Mouse (Mus musculus) intestine, embryonic 14.5 days (tissue): ENCODE data around the gene Casz1. TPM values are rescaled to one million over a fixed set of nuclear protein-coding genes. Genes with fewer than 3 reads are reported as not detected.

Experiments
- ATAC-seq: fragments of 200-750 bp; cut with Nextera tagmentation; replicated peaks from 2 replicates; pipeline ENCODE4 v1.8.0; 2017; ENCODE audit warnings: low read depth, moderate number of reproducible peaks, moderate TSS enrichment, moderate library complexity; ENCODE audit not compliant: low FRiP score, low TSS enrichment
- DNase-seq: peaks from one replicate; pipeline ENCODE4 v3.0.0-alpha.2; 2018; ENCODE audit warnings: low spot score
- H3K27ac ChIP-seq: fragments of 300-500 bp; sonication (generic); 2 replicates; pipeline ENCODE4 v1.5.1; 2014; ENCODE audit warnings: low read depth, mild to moderate bottlenecking, control low read depth
- H3K27me3 ChIP-seq: fragments of 300-500 bp; sonication (generic); replicated peaks from 2 replicates; pipeline ENCODE4 v1.6.1; 2014; ENCODE audit warnings: low read length, control low read depth; ENCODE audit not compliant: control insufficient read depth, insufficient read depth
- H3K36me3 ChIP-seq: fragments of 300-500 bp; sonication (generic); 2 replicates; pipeline ENCODE4 v1.6.1; 2014; ENCODE audit warnings: low read length, control low read depth; ENCODE audit not compliant: control insufficient read depth, insufficient read depth
- H3K4me1 ChIP-seq: fragments of 300-500 bp; sonication (generic); replicated peaks from 2 replicates; pipeline ENCODE4 v1.6.1; 2014; ENCODE audit warnings: low read length, control low read depth, mixed read lengths; ENCODE audit not compliant: control insufficient read depth, insufficient read depth
- H3K4me2 ChIP-seq: fragments of 300-500 bp; sonication (generic); 2 replicates; pipeline ENCODE4 v1.6.1; 2014; ENCODE audit warnings: low read length
- H3K4me3 ChIP-seq: fragments of 300-500 bp; sonication (generic); 2 replicates; pipeline ENCODE4 v1.5.1; 2014; ENCODE audit warnings: low read depth, low read length, control low read depth, mixed read lengths
- H3K9ac ChIP-seq: fragments of 300-500 bp; sonication (generic); 2 replicates; pipeline ENCODE4 v1.6.1; 2014; ENCODE audit warnings: mild to moderate bottlenecking, low read length
- H3K9me3 ChIP-seq: fragments of 300-500 bp; sonication (generic); 2 replicates; pipeline ENCODE4 v1.6.1; 2016; ENCODE audit warnings: low read length, control low read depth; ENCODE audit not compliant: control insufficient read depth
- WGBS: fragments of 180-500 bp; shearing (Covaris S2); extraction: QIAGEN DNeasy Blood & Tissue Kit; methylation state at CpG from one replicate; pipeline ENCODE4 v1.1.7; 2014; 5-methylcytosine and 5-hydroxymethylcytosine counted together
- polyA plus RNA-seq: library from polyadenylated mRNA; unstranded; fragments of >200 nt; fragmentation: Nextera tagmentation; extraction: Ambion mirVana; gene quantifications from 2 replicates; pipeline ENCODE4 v1.2.1, GENCODE M21; 2014

The Casz1 gene
- polyA plus RNA-seq, 1 experiment from 2014 or later, result 7.8 TPM

DNA sequence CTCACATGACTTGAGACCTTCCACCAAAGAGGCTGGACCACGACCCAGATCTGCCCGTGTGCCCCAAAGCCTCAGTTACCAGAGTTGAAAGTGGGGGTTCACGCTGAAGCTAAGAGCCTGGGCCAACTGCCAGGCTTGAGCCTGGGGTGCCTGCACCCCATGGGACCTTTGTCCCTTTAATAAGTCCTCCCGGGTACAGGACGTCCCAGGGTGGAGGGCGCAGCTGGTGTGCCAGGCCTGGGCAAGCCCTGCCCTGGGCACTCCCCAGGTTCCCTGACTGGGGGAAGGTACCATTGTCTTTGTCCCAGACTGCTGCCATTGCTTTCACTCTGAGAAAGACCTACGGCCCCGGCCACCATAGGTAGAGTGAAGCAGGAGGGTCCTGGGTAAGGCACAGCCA, 18.2 kb upstream of the Casz1 start:
- Histone ChIP-seq H3K27me3 (no peaks in the 10 kb centered on the region), H3K4me1 (no peaks in the 10 kb centered on the region), H3K27ac (no peak overlapping the region), H3K4me3 (no peak overlapping the region), H3K9ac (no peak overlapping the region), H3K4me2 (no peak overlapping the region), H3K9me3 (no peaks in the 10 kb centered on the region), H3K36me3 (no peaks in the 10 kb centered on the region)
- 82% methylated on average over 8 of the region's 8 CpGs for WGBS
- no peak for ATAC-seq
- DNase-seq, result no peak

DNA sequence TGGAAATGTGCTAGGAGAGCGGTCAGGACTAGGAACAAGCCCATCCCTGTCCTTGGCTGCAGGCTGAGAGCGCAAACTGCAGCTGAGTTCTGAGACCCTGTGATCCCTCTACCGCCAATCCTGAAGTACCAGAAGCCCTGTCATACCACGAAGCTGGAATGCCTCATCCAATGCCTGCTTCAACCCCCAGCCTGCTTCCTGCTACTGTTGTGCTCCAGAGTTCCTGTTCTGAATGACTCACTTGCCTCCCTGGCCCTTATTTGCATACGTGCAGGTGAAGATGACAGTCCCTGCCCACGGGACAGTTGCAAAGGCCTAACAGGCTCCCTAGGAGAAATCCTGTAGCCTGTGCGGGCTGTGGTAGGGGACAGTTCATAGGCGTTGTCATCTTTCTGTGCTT, 13.3 kb upstream of the Casz1 start:
- Histone ChIP-seq H3K36me3 (no peaks in the 10 kb centered on the region), H3K27me3 (no peaks in the 10 kb centered on the region), H3K4me2 (no peak overlapping the region), H3K4me1 (no peaks in the 10 kb centered on the region), H3K4me3 (no peak overlapping the region), H3K27ac (no peak overlapping the region), H3K9me3 (no peaks in the 10 kb centered on the region), H3K9ac (no peak overlapping the region)
- 73% methylated on average over 8 of the region's 8 CpGs for WGBS
- no peak for DNase-seq
- no peak for ATAC-seq

DNA sequence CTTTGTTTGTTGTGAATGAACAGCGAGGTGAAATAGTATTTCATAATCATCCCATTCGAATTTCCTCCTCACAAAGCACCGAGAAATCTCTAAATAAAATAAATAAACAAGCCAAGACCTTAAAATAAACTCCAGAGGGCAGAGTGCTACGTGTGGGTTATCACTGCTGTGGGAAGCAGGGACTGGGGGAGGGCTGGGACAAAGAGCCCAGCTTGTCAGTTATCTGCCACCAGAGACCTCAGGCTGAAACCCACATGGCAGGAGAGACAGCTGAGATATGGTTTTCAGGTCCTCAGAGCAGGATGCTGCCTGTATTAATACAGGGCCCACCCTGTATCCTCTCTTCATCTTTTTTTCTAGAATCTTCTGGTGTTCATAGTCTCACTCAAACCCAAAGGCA, 9.2 kb upstream of the Casz1 start:
- H3K9ac ChIP-seq, result no peak overlapping the region
- H3K36me3 ChIP-seq, result no peaks in the 10 kb centered on the region
- H3K9me3 ChIP-seq, result no peaks in the 10 kb centered on the region
- ATAC-seq (no peak), DNase-seq (no peak)
- no peaks in the 10 kb centered on the region for H3K4me1 ChIP-seq
- no peak overlapping the region for H3K27ac ChIP-seq
- no peak overlapping the region for H3K4me2 ChIP-seq
- H3K27me3 ChIP-seq, result peaks cover 3% of the 10 kb centered on the region; the same call in 1 of the 2 replicates
- 37% methylated on average over 4 of the region's 4 CpGs for WGBS
- no peak overlapping the region for H3K4me3 ChIP-seq

DNA sequence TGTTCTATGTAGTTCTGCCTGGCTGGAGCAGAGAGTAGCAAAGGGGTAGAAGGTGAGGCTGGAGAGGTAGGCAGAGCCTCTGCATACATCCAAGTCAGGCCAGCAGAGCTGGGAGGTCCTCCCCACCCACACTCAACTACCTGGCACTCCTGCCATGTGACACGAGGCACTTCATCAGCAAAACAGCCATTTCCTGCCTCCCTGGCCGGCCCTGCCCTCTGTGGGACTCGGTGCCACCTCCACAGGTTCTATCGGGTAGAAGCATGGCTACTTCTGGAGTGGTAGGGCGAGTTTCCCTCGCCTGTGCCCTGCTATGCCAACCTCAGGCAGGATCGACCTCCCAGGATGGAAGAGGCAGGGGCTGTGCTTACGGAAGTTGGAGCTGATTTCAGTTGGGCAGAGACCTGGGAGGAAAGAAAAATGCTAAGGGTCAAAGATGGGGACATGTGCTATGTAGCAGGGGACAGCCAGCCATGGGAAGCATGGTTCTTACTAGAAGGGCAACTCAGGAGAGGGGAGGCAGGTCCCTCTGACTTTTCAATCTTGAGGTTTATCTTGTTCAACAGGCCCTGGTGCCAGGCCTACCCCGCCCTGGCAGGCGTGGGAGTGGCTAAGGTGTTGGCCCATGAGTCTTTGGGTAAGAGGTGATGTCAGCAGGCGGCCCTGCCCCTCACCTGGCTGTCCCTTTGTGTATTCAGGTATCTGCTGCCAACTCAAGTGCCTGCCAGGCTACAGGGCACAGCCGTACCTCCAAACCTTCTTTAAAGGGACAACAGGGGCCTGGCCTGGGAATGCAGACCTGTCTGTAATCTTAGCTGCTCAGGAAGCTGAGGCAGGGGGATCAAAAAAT, 6.5 kb upstream of the Casz1 start:
- 81% methylated on average over 12 of the region's 12 CpGs for whole genome bisulfite sequencing
- Histone ChIP-seq H3K9me3 (no peaks in the 10 kb centered on the region), H3K9ac (no peak overlapping the region), H3K36me3 (no peaks in the 10 kb centered on the region), H3K4me3 (no peak overlapping the region), H3K4me1 (no peaks in the 10 kb centered on the region), H3K27ac (no peak overlapping the region), H3K4me2 (no peak overlapping the region), H3K27me3 (peaks cover 3% of the 10 kb centered on the region; the same call in 1 of the 2 replicates)
- DNase-seq (no peak), ATAC-seq (no peak)

DNA sequence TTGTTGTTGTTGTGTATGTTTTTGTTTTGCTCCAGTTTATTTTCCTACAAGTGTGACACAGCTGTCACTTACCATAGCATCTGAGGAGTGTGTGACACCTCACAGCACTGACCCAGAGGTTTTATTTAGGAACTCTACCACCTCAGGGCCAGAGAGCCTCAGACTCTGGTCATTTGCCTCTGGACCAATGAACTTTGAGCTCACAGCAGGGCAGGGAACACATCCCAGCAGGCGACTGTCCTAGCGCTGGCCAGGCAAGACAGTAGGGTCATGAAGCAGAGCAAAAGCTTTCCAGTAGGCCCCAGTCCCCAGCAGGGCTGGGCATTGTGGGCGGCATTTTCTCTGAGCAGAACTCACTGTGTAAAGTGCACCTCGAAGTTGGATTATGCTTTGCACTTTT, 1.2 kb upstream of the Casz1 start:
- Histone ChIP-seq H3K4me2 (no peak overlapping the region), H3K9ac (no peak overlapping the region), H3K27ac (no peak overlapping the region), H3K4me1 (peaks cover 18% of the 10 kb centered on the region; the same call in 1 of the 2 replicates), H3K27me3 (peaks cover 36% of the 10 kb centered on the region), H3K36me3 (no peaks in the 10 kb centered on the region), H3K4me3 (no peak overlapping the region), H3K9me3 (no peaks in the 10 kb centered on the region)
- no peak for DNase-seq
- 40% methylated on average over 4 of the region's 4 CpGs for WGBS
- ATAC-seq, result no peak

DNA sequence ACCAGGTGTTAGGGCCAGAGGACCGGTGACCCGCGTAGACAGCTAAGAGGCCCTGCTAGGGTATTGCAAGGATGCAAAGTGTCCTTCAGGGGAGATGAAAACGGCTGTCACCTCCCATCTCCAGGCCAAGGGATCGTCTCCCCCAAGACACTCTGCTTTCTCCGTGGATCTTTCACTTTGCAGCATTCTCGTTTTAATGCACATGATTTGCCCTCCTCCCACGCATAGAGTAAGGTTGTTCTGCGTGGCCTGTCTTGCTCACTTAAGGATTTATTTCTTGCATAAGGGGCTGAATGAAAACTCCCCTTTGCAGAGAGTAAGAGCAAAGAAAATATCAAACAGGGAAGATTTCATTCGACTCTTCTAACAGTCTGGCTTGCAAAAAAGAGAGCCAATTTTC, 593 bp upstream of the Casz1 start:
- no peak for DNase-seq

DNA sequence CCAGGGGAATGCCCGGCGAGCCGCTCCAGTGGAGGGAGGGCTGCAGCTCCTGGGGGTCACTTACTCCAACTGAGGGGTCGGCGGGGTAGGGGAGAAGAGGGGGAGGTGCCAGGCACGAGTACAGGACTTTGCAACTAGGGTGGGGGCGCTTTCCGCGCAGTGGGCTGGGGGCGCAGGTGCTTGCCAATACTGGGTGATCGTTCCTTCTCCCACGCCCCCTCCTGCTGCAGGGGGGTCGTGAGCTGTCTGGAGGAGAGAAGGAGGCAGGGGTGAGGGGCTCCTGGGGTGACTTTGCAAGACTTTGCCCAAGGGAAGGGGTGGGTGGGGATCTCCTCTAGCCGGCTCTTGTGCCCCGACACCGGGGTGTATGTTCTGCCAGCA, 541 bp downstream of the Casz1 start:
- ATAC-seq, result no peak

More for the DNA sequence above, 593 bp upstream of the Casz1 start:
- Histone ChIP-seq H3K9ac (no peak overlapping the region), H3K4me1 (peaks cover 20% of the 10 kb centered on the region), H3K27ac (no peak overlapping the region), H3K4me3 (peak overlapping the region; percentile 74), H3K27me3 (peaks cover 40% of the 10 kb centered on the region), H3K36me3 (no peaks in the 10 kb centered on the region), H3K4me2 (peak overlapping the region; percentile 99), H3K9me3 (no peaks in the 10 kb centered on the region)
- no peak for ATAC-seq
- WGBS, result 8% methylated on average over 10 of the region's 10 CpGs

DNA sequence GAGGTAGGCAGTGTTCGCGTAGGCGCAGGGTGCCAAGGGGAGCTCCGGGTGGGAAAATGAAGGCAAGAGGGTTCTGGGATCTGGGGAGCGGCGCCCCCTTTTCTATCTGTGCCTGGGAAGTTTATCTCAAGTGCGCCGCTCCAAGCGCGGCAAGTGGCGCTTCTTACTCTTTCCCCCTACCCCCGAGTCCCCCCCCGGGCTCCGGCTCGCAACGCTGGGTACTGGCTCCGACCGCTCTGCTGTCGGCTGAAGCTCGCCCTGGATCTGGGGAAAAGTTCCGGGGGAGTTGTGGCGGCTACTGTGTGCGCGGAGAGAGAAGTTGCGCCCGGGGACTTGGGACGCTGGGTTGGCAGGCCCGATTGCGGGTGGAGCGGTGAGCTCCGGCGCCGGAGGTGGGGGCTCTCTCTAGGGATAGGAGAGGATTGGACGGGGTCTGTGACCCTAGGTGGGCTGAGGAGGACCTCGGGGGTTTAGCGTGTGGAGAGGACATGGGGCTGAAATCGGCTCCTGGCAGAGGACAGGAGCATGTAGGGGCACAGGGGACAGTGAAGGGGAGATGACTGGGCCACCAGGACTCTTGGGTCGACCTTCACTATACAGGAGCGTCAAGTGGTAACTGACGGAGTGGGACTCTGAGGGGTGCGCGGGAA, 1.1 kb downstream of the Casz1 start:
- peak overlapping the region; percentile 99 for H3K4me2 ChIP-seq
- ATAC-seq, result no peak
- H3K9ac ChIP-seq, result peak overlapping the region; percentile 49
- H3K4me1 ChIP-seq, result peaks cover 22% of the 10 kb centered on the region
- H3K27ac ChIP-seq, result no peak overlapping the region
- 1% methylated on average over 42 of the region's 42 CpGs for WGBS
- peaks cover 47% of the 10 kb centered on the region for H3K27me3 ChIP-seq
- no peaks in the 10 kb centered on the region for H3K36me3 ChIP-seq
- peak overlapping the region; percentile 74 for H3K4me3 ChIP-seq
- H3K9me3 ChIP-seq, result no peaks in the 10 kb centered on the region
- DNase-seq, result peak; percentile 75

More for the DNA sequence above, 541 bp downstream of the Casz1 start:
- no peak for DNase-seq
- H3K9me3 ChIP-seq, result no peaks in the 10 kb centered on the region
- peaks cover 22% of the 10 kb centered on the region for H3K4me1 ChIP-seq
- no peaks in the 10 kb centered on the region for H3K36me3 ChIP-seq
- peak overlapping the region; percentile 74 for H3K4me3 ChIP-seq
- peaks cover 45% of the 10 kb centered on the region for H3K27me3 ChIP-seq
- 3% methylated on average over 14 of the region's 16 CpGs for WGBS
- H3K27ac ChIP-seq, result no peak overlapping the region
- peak overlapping the region; percentile 49 for H3K9ac ChIP-seq
- H3K4me2 ChIP-seq, result peak overlapping the region; percentile 99
